Mouse (Mus musculus) Patski (cell line): ENCODE measurements around the gene Top2a. TPM values are rescaled to one million over a fixed set of nuclear protein-coding genes. Genes with fewer than 3 reads are reported as not detected.

Experiments
- ATAC-seq: fragments of 100-300 bp; one replicate; pipeline ENCODE4 v1.8.0; 2021
- CTCF ChIA-PET: fragments of 350-600 bp; sonication (Branson Sonifier 250); formaldehyde crosslinking; loops from one replicate; lab custom pipeline; 2022; ENCODE audit warnings: inconsistent platforms; lab: Charles Lee
- POLR2A ChIA-PET: fragments of 350-600 bp; sonication (Branson Sonifier 250); formaldehyde crosslinking; loops from one replicate; lab custom pipeline; 2022; ENCODE audit warnings: antibody characterized with exemption, inconsistent platforms; lab: Charles Lee
- DNase-seq: peaks from one replicate; pipeline ENCODE4 v3.0.0-alpha.2; 2011; ENCODE audit warnings: low read depth, low spot score
- H3K27me3 ChIP-seq: fragments of 371-371 bp; one replicate; pipeline ENCODE4 v1.5.1; 2021
- CTCF ChIP-seq: fragments of 100-300 bp; IDR thresholded peaks from one replicate; pipeline ENCODE4 v1.5.1; 2021
- in situ Hi-C: fragments of 300-500 bp; cut with MboI; formaldehyde crosslinking; loops from 3 replicates; pipeline ENCODE4 v1.11.1; 2018; ENCODE audit warnings: low pct_unique_long_range_greater_than_20kb, mixed read lengths
- polyA plus RNA-seq: library from polyadenylated mRNA; unstranded; gene quantifications from one replicate; pipeline ENCODE4 v1.2.3, GENCODE M21; 2021

The Top2a gene
- polyA plus RNA-seq = 139 TPM

DNA sequence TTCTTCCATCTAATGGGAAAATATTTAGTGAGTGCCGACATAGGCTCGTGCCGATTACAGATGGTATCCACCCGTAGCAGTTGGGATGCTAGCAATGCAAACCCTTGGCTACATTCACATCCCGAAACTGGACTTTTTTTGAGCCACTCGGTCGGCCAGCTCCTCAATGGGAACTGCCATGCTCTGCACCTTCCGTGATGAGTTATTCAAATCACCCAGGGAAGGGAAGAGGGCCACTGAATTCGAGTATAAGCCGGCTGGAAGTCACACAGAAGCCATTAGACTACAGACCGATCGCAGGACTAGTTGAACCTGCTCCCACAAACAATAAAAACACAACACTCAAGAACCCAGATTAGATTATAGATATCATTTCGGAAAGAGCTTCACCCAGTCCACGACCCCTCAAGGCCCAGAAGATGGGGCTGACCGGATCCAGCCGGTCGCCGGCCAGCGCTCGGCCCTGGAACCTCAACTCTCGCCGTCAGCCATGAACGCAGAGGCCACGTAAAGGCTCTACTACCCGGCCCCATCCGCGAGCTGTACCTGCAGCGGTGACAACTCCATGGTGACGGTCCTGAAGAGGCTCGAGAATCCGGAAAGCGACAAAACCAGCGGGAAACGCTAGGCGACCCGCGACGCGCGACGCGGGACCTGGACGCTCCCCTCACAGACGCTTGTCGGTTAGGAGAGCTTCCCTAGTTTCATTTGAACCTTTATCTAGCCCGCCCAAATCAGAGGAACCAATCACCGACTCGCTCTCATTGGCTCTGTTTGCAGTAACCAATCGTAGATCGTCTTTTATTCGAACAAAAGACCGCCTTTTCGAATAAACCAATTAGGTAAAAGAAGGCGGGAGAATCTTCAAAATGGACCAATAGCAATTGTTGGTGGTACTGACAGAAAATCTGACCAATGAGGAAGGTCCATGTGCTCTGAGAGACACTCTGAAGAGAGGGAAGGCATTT, at the start of gene Top2a:
TSS of gene Top2a (minus strand) at position 690 of the 968 bp plus-strand sequence.
- POLR2A ChIA-PET = interaction anchor here (1.0 kb wide), 1 partner anchor 37 kb away, joined by 4 read pairs; no protein-coding TSS in a partner anchor
- TF ChIP-seq CTCF = no peak
- ATAC-seq (peak; percentile 92), DNase-seq (peak; percentile 99)
- CTCF ChIA-PET = no interaction called here
- in situ Hi-C loops = no loop called here
- H3K27me3 ChIP-seq = no peaks in the 10 kb centered on the region

DNA sequence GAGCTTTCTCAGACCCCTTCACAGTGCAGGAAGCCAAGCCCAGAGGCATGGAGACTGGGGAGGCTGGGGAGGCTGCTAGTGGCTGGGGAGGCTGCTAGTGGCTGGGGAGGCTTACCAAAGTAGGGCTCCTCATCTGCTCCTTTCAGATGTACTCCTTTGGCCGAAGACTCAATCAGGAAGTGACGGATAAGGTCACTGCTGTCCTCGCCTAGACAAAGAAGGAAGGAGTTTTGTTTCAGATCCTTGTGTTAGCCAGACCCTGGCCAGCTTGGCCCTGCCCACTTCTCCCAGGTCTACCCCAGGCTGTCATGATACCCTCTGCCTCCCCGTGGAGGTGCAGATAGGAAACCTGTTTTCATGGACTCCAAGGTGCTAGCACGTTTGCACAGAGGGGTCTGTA, 49.8 kb upstream of the Top2a start:
- DNase-seq = no peak
- ChIA-PET CTCF (interaction anchor here (1.5 kb wide), 1 partner anchor 10 kb away, joined by 3 read pairs; no protein-coding TSS in a partner anchor), POLR2A (no interaction called here)
- no peak for TF ChIP-seq CTCF
- H3K27me3 ChIP-seq = no peaks in the 10 kb centered on the region
- ATAC-seq = no peak
- in situ Hi-C loops = no loop called here

DNA sequence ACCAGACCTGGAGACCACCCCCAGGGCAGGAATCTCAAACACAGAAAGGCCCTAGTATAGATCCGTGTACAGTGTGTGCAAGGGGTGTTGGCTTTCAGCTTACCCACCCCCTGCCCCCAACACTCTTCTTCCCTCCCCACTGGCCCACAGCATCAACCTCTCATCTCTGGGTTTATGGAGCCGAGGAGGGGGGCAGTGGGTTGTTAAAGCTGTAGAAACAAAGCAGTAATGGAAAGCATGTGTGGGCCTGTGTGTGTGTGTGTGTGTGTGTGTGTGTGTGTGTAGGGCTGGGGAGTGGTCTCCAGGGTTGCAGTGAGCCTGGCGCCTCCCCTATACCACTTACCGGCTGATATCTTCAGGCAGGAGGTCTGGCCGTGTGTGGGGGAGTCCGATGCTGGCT, 47.9 kb upstream of the Top2a start:
- DNase-seq (no peak), ATAC-seq (no peak)
- POLR2A ChIA-PET = no interaction called here
- TF ChIP-seq CTCF = no peak
- in situ Hi-C loops = no loop called here
- H3K27me3 ChIP-seq = no peaks in the 10 kb centered on the region
- CTCF ChIA-PET = interaction anchor here (1.3 kb wide), 1 partner anchor 25 kb away, joined by 3 read pairs; no protein-coding TSS in a partner anchor

DNA sequence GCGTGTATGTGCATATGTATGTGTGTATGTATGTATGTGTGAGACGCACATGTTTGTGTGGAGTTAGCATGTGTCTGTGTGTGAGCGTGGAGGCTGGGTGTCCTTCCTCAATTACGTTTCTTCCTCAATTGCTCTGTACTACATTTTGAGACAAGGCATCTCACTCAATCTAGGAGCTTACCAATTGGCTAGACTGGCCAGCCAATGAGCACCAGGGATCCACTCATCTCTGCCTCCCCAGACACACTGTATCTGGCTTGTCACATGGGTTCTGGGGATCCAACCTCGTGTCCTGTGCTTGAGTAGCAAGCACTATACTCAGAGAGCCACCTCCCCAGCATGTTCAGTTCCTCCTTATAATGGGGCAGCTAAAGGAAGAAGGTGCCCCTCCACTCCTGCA, 44.5 kb upstream of the Top2a start:
- DNase-seq = no peak
- H3K27me3 ChIP-seq = no peaks in the 10 kb centered on the region
- in situ Hi-C loops = no loop called here
- ChIA-PET POLR2A (no interaction called here), CTCF (interaction anchor here (1.0 kb wide), 1 partner anchor 45 kb away, joined by 3 read pairs; no protein-coding TSS in a partner anchor)
- ATAC-seq = no peak
- no peak for TF ChIP-seq CTCF

GRCm38 (mm10) chr11:99067591-99067990, 43.6 kb upstream of the Top2a start:
- no peak for ATAC-seq
- no peak for TF ChIP-seq CTCF
- POLR2A ChIA-PET = no interaction called here

DNA sequence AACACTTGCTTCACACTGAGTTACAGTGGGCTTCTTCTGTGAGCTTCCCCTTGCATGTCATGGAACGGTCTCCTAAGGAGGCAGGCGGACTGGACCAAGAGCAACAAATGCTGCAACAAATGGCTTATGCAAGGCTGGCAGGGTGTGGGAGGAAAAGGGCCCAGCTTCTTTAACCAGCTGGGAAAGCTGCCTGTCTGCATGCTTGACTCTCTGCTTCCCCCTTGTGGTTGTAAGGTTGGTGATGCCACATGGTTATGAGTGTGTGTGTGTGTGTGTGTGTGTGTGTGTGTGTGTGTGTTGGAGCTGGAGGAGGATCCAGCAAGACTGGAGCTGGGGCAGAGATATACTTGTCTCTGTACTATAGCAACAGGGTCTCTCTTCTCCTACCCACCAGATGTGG, 42.0 kb upstream of the Top2a start:
- H3K27me3 ChIP-seq = no peaks in the 10 kb centered on the region
- peak; percentile 17 for DNase-seq
- in situ Hi-C loops = no loop called here
- no peak for ATAC-seq
- ChIA-PET POLR2A (interaction anchor here (0.6 to 0.7 kb wide), 2 partner anchors 71 to 84 kb away, joined by 3 read pairs; no protein-coding TSS in a partner anchor), CTCF (interaction anchor here (0.7 to 2.2 kb wide), 12 partner anchors 12 to 84 kb away, joined by 3 to 8 read pairs (median 5); no protein-coding TSS in a partner anchor)
- TF ChIP-seq CTCF = peak; percentile 80

More at GRCm38 (mm10) chr11:99067591-99067990, 43.6 kb upstream of the Top2a start:
- no peaks in the 10 kb centered on the region for H3K27me3 ChIP-seq
- no peak for DNase-seq
- in situ Hi-C loops = no loop called here
- CTCF ChIA-PET = no interaction called here

DNA sequence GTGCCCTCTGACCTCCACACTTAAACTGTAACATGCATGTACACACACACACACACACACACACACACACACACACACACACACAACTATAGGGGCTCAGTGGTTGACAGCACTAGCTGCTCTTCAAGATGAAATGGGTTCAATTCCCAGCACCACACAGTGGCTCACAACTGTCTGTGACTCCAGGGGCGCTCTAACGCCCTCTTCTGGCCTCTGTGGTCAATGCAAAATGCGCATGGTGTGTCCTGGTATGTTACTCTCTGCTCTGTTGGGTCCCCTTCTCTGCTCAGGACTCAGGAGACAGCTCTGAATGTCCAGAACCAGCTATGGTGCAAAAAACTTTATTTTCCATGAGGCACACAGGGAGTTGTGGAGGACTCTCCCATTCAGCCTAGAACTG, 41.4 kb upstream of the Top2a start:
- no peaks in the 10 kb centered on the region for H3K27me3 ChIP-seq
- ATAC-seq (no peak), DNase-seq (no peak)
- TF ChIP-seq CTCF = no peak
- ChIA-PET CTCF (interaction anchor here (1.0 to 2.2 kb wide), 11 partner anchors 12 to 85 kb away, joined by 3 to 8 read pairs (median 5); no protein-coding TSS in a partner anchor), POLR2A (no interaction called here)
- in situ Hi-C loops = no loop called here

DNA sequence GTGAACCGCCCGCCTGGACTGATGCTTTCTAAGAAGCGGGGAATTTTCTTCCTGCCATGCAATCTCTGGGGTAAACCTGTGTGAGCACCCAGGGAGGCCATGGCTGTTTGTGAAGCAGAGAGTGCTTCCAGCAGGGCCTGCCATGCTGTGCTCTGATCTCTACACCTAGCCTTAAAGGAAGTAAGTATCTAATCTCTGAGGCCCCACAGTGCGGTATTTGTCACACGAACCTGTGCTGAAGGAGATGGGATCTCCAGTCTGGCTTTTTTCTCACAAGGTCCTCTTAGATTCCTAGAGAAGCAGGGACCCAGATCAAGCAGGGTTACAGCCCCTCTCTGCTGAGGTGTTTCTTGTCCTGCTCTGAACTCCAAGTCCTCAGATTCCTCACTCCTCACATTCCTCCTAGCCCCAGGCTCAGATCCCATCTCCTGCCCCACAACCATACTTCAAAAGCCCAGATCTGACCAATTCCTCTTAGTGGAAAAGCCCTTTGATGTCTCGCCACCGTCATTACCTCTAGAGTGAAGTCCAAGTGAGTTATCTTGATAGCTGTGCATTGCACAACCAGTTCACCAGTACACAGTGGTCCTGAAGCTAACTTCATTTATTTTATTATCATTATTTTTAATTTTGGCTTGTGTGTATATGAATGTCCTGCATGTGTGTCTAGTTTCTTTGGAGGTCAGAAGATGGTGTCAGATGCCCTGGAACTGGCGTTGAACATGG, 39.6 kb upstream of the Top2a start:
- DNase-seq (no peak), ATAC-seq (no peak)
- no peaks in the 10 kb centered on the region for H3K27me3 ChIP-seq
- ChIA-PET POLR2A (no interaction called here), CTCF (interaction anchor here (1.1 kb wide), 1 partner anchor 11 kb away, joined by 3 read pairs; no protein-coding TSS in a partner anchor)
- TF ChIP-seq CTCF = no peak
- in situ Hi-C loops = no loop called here

DNA sequence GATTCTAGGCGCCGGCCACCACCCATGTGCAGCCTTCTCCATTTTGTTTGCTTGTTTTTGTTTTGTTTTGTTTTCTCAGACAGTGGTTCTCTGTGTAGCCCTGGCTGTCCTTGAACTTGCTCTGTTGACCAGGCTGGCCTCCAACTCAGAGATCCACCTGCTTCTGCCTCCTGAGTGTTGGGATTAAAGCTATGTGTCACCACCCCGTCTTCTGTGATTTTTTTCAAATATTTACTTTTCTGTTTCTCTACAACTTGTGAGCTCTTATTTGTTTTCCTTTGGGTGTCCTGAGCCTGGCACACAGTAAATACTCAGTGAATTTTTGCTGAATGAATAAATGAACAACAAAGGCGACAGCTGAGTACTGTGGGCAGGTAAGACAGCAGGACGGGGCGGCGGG, 38.7 kb upstream of the Top2a start:
- DNase-seq (no peak), ATAC-seq (no peak)
- ChIA-PET CTCF (interaction anchor here (1.1 kb wide), 1 partner anchor 12 kb away, joined by 3 read pairs; no protein-coding TSS in a partner anchor), POLR2A (no interaction called here)
- TF ChIP-seq CTCF = no peak
- H3K27me3 ChIP-seq = peaks cover 5% of the 10 kb centered on the region
- in situ Hi-C loops = no loop called here

GRCm38 (mm10) chr11:99060435-99060834, 36.4 kb upstream of the Top2a start:
- peaks cover 5% of the 10 kb centered on the region for H3K27me3 ChIP-seq
- no peak for TF ChIP-seq CTCF
- in situ Hi-C loops = no loop called here
- ChIA-PET CTCF (interaction anchor here (1.8 kb wide), 1 partner anchor 12 kb away, joined by 5 read pairs; no protein-coding TSS in a partner anchor), POLR2A (interaction anchor here (0.7 to 1.3 kb wide), 2 partner anchors 11 to 36 kb away, joined by 3 to 4 read pairs; partner anchors contain the start of gene Top2a)
- ATAC-seq (no peak), DNase-seq (no peak)
